Mouse (Mus musculus): ENCODE measurements around the gene Ttc39b.
"Not testable (repeated sequence)": the region's sequence is repeated elsewhere in the genome, so short reads cannot be mapped to it uniquely, and the experiment has no call there.

The Ttc39b gene

GRCm38 (mm10) chr4:83272917-83273615, 51.0 kb downstream of the Ttc39b start:
- DNase-seq = no peak

GRCm38 (mm10) chr4:83270481-83270880, 53.6 kb downstream of the Ttc39b start:
- no peak for DNase-seq

- no peak for DNase-seq
These were observed 54.4 kb downstream of the Ttc39b start for GRCm38 (mm10) chr4:83269614-83270013.

GRCm38 (mm10) chr4:83265926-83266692, 57.9 kb downstream of the Ttc39b start:
- no peak for DNase-seq

- DNase-seq = no peak
These were observed 59.2 kb downstream of the Ttc39b start for GRCm38 (mm10) chr4:83264832-83265231.

GRCm38 (mm10) chr4:83261998-83262397, 62.1 kb downstream of the Ttc39b start:
- peak in 1 of 2 experiments; percentile 59 for DNase-seq

GRCm38 (mm10) chr4:83259690-83260089, 64.4 kb downstream of the Ttc39b start:
- no peak for DNase-seq

- no peak for DNase-seq
These were observed 65.8 kb downstream of the Ttc39b start for GRCm38 (mm10) chr4:83258273-83258672.

GRCm38 (mm10) chr4:83257279-83258260, 66.5 kb downstream of the Ttc39b start:
- DNase-seq = no peak

GRCm38 (mm10) chr4:83256779-83257178, 67.3 kb downstream of the Ttc39b start:
- DNase-seq = peak; percentile 15 to 55

GRCm38 (mm10) chr4:83254941-83255340, 69.1 kb downstream of the Ttc39b start:
- no peak for DNase-seq

- no peak for DNase-seq
These were observed 70.4 kb downstream of the Ttc39b start for GRCm38 (mm10) chr4:83253679-83254078.

GRCm38 (mm10) chr4:83243706-83244105, 80.3 kb downstream of the Ttc39b start:
- DNase-seq = no peak

- DNase-seq = no peak
These were observed 82.4 kb downstream of the Ttc39b start for GRCm38 (mm10) chr4:83241630-83242029.

GRCm38 (mm10) chr4:83237656-83238055, 86.4 kb downstream of the Ttc39b start:
- DNase-seq = no peak

GRCm38 (mm10) chr4:83235304-83235703, 88.8 kb downstream of the Ttc39b start:
- not testable (repeated sequence) for DNase-seq

- no peak for DNase-seq
These were observed 89.3 kb downstream of the Ttc39b start for GRCm38 (mm10) chr4:83234739-83235138.

GRCm38 (mm10) chr4:83234132-83234531, 89.9 kb downstream of the Ttc39b start:
- no peak for DNase-seq

- DNase-seq = no peak
These were observed 90.6 kb downstream of the Ttc39b start for GRCm38 (mm10) chr4:83233181-83234123.

GRCm38 (mm10) chr4:83232315-83232880, 91.7 kb downstream of the Ttc39b start:
- no peak for DNase-seq

- DNase-seq = no peak
These were observed 95.3 kb downstream of the Ttc39b start for GRCm38 (mm10) chr4:83228664-83229283.
